29 mouse cellular contexts compared by ENCODE assay signal in the genomic region with DNA sequence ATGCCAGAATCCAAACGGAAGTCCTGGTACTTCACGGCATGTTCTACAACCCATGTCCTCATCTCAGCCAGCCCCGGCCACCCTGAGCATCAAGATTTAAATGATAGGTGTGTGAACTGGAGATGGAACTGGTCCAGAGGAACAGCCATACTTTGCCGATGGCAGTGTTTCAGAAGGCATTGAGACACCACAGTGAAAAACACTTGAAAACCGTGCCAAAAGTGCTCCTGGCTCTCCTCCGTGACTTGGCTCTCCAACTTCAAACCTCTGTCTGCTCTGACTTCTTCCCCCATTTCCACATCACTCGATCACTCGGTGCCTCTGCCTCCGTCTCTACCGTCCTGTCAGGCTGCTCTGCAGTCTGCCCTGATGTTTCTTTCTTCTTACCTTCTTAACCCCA. TPM values are rescaled to one million over a fixed set of nuclear protein-coding genes. Genes with fewer than 3 reads are reported as not detected.
DNase-seq lines count a peak whose midpoint lies in the region; ATAC-seq lines count a peak whose summit lies in the region.
"Had no signal": no experiment of that assay in that cellular context is flagged by ENCODE, and none has a peak within 500 bp of the region (broad histone marks: within the 10 kb centered on the region; RNA-seq: fewer than 3 reads in every experiment).

No protein-coding gene starts in this region.

- peaks cover 53% of the 10 kb centered on the region for H3K4me1 ChIP-seq in heart, embryonic 13.5 days
- peaks cover 38% of the 10 kb centered on the region for H3K4me1 ChIP-seq in liver, embryonic 13.5 days (replicated peaks)
- H3K4me1 ChIP-seq in liver, embryonic 11.5 days (replicated peaks; ENCODE audit: control insufficient read depth, insufficient read depth, low read length): peaks cover 18% of the 10 kb centered on the region
- H3K4me1 ChIP-seq: embryonic facial prominence, embryonic 12.5 days; forebrain, embryonic 12.5 days; hindbrain, embryonic 13.5 days; intestine, embryonic 15.5 days had no signal

- peak; percentile 25 for DNase-seq in adrenal gland, postnatal 10 days
- no peak for DNase-seq in adrenal gland, postnatal 36 days
- DNase-seq in heart, adult 18-20 months: no peak
- DNase-seq in liver, embryonic 13.5 days: no peak
- DNase-seq in liver, embryonic 11.5 days (ENCODE audit: low spot score): no peak
- DNase-seq in gonadal fat pad, adult 2 months (ENCODE audit: low read depth): peak; percentile 34
- DNase-seq in thymus, postnatal 14 days: no peak
- DNase-seq: adrenal gland, adult 2 months; B cell, adult 2 months; cerebellum, adult 11-12 months; cerebellum, adult 9-10 months; cerebellum, postnatal 25 days; gastrocnemius, postnatal 10 days; kidney, adult 18-20 months had no signal

- no peaks in the 10 kb centered on the region for H3K36me3 ChIP-seq in heart, embryonic 13.5 days
- no peaks in the 10 kb centered on the region for H3K36me3 ChIP-seq in liver, embryonic 13.5 days
- H3K36me3 ChIP-seq in liver, embryonic 11.5 days (ENCODE audit: control insufficient read depth, insufficient read depth, low read length): no peaks in the 10 kb centered on the region
- H3K36me3 ChIP-seq: embryonic facial prominence, embryonic 12.5 days; forebrain, embryonic 12.5 days; hindbrain, embryonic 13.5 days; intestine, embryonic 15.5 days had no signal

- no peaks in the 10 kb centered on the region for H3K27me3 ChIP-seq in heart, embryonic 13.5 days (replicated peaks)
- peaks cover 8% of the 10 kb centered on the region; the same call in 1 of the 2 replicates for H3K27me3 ChIP-seq in liver, embryonic 13.5 days
- no peaks in the 10 kb centered on the region for H3K27me3 ChIP-seq in liver, embryonic 11.5 days (replicated peaks; ENCODE audit: control insufficient read depth, insufficient read depth, low read length)
- H3K27me3 ChIP-seq: embryonic facial prominence, embryonic 12.5 days had no signal

- H3K4me2 ChIP-seq in heart, embryonic 13.5 days: peak overlapping the region; percentile 25
- no peak overlapping the region for H3K4me2 ChIP-seq in liver, embryonic 13.5 days
- H3K4me2 ChIP-seq in liver, embryonic 11.5 days: no peak overlapping the region
- H3K4me2 ChIP-seq: embryonic facial prominence, embryonic 12.5 days; forebrain, embryonic 12.5 days; hindbrain, embryonic 13.5 days; intestine, embryonic 15.5 days had no signal

- no peaks in the 10 kb centered on the region for H3K9me3 ChIP-seq in heart, embryonic 13.5 days
- no peaks in the 10 kb centered on the region for H3K9me3 ChIP-seq in liver, embryonic 13.5 days (replicated peaks)
- no peaks in the 10 kb centered on the region for H3K9me3 ChIP-seq in liver, embryonic 11.5 days (ENCODE audit: control insufficient read depth, low read length)
- H3K9me3 ChIP-seq: embryonic facial prominence, embryonic 12.5 days; forebrain, embryonic 12.5 days; hindbrain, embryonic 13.5 days; intestine, embryonic 15.5 days had no signal

- H3K4me3 ChIP-seq in heart, embryonic 13.5 days: no peak overlapping the region
- H3K4me3 ChIP-seq in liver, embryonic 13.5 days (replicated peaks): no peak overlapping the region
- H3K4me3 ChIP-seq in liver, embryonic 11.5 days (ENCODE audit: low read depth, low read length): no peak overlapping the region
- H3K4me3 ChIP-seq: embryonic facial prominence, embryonic 12.5 days; forebrain, embryonic 12.5 days; hindbrain, embryonic 13.5 days; intestine, embryonic 15.5 days had no signal

- ATAC-seq in heart, embryonic 13.5 days (ENCODE audit: extremely low read depth, insufficient number of reproducible peaks, low FRiP score, low TSS enrichment): no peak
- ATAC-seq in liver, embryonic 13.5 days (ENCODE audit: low read depth): no peak
- ATAC-seq in liver, embryonic 11.5 days (replicated peaks; ENCODE audit: low FRiP score): no peak
- ATAC-seq: activated CD4-positive, CD25-positive, alpha-beta regulatory T cell, adult 4 months; forebrain, embryonic 16.5 days; intestine, embryonic 15.5 days; Patski had no signal

- 36% methylated on average over 10 of the region's 10 CpGs for WGBS in heart, embryonic 13.5 days
- 60% methylated on average over 10 of the region's 10 CpGs for WGBS in liver, embryonic 13.5 days (ENCODE audit: insufficient replicate concordance)
- WGBS in liver, embryonic 11.5 days: 68% methylated on average over 10 of the region's 10 CpGs

- no peak overlapping the region for H3K9ac ChIP-seq in heart, embryonic 13.5 days
- 0 out of 2 replicates have a peak overlapping the region, but pooled peaks have one; percentile 14 for H3K9ac ChIP-seq in liver, embryonic 13.5 days
- no peak overlapping the region for H3K9ac ChIP-seq in liver, embryonic 11.5 days (ENCODE audit: low read depth, low read length)
- H3K9ac ChIP-seq: embryonic facial prominence, embryonic 12.5 days; forebrain, embryonic 12.5 days; hindbrain, embryonic 13.5 days; intestine, embryonic 15.5 days had no signal

- peak overlapping the region; percentile 65 for H3K27ac ChIP-seq in heart, embryonic 13.5 days (replicated peaks)
- H3K27ac ChIP-seq in liver, embryonic 13.5 days: 0 out of 2 replicates have a peak overlapping the region, but pooled peaks have one; percentile 84
- no peak overlapping the region for H3K27ac ChIP-seq in liver, embryonic 11.5 days (ENCODE audit: low read depth, low read length)
- H3K27ac ChIP-seq: embryonic facial prominence, embryonic 12.5 days; forebrain, embryonic 12.5 days; hindbrain, embryonic 13.5 days; intestine, embryonic 15.5 days had no signal

RNA-seq across cellular contexts. Expression of a gene that starts 10.6 kb away (rescaled TPM):
- not detected for total RNA-seq in adrenal gland, postnatal 10 days (2021)
- not detected for total RNA-seq in adrenal gland, postnatal 36 days (2021)
- polyA plus RNA-seq in heart, embryonic 13.5 days (2015; fragmentation: Nextera tagmentation; extraction: Ambion mirVana): not detected in 2 replicates
- total RNA-seq in heart, adult 18-20 months (2021): not detected
- not detected in 2 replicates for polyA plus RNA-seq in liver, embryonic 13.5 days (2015; fragmentation: Nextera tagmentation; extraction: Ambion mirVana)
- polyA plus RNA-seq in liver, embryonic 11.5 days (2014; fragmentation: Nextera tagmentation; extraction: Ambion mirVana): not detected in 2 replicates
- 516 and 650 TPM in 2 replicates for polyA plus RNA-seq in gonadal fat pad, adult 2 months (2012; rRNA removed)
- total RNA-seq: adrenal gland, adult 2 months; adrenal gland, postnatal 4 days; gastrocnemius, postnatal 10 days; gastrocnemius, postnatal 4 days; hematopoietic stem cell, adult 5-6 weeks; MEL had no signal
- polyA plus RNA-seq: activated CD4-positive, CD25-positive, alpha-beta regulatory T cell, adult 4 months; adrenal gland, adult 2 months; embryonic facial prominence, embryonic 12.5 days; forebrain, embryonic 12.5 days; forebrain, embryonic 16.5 days; frontal cortex, adult 2 months; heart, embryonic 16.5 days; hindbrain, embryonic 13.5 days; intestine, embryonic 15.5 days; Patski had no signal

RNA-seq across cellular contexts. Expression of a gene that starts 13.6 kb away (rescaled TPM):
- total RNA-seq in adrenal gland, postnatal 10 days (2021): 1 to 10 TPM; 1.9 to 3.9 TPM
- under 1 TPM; 0.17 to 0.20 TPM for total RNA-seq in adrenal gland, postnatal 36 days (2021)
- polyA plus RNA-seq in heart, embryonic 13.5 days (2015; fragmentation: Nextera tagmentation; extraction: Ambion mirVana): 2.3 and 3.1 TPM in 2 replicates
- under 1 TPM in 1 of 2 experiments, not detected in 1; 0.22 TPM for total RNA-seq in heart, adult 18-20 months (2021)
- 0.15 and 0.20 TPM in 2 replicates for polyA plus RNA-seq in liver, embryonic 13.5 days (2015; fragmentation: Nextera tagmentation; extraction: Ambion mirVana)
- 0.48 and 0.67 TPM in 2 replicates for polyA plus RNA-seq in liver, embryonic 11.5 days (2014; fragmentation: Nextera tagmentation; extraction: Ambion mirVana)
- 2,514 and 2,655 TPM in 2 replicates for polyA plus RNA-seq in gonadal fat pad, adult 2 months (2012; rRNA removed)
- total RNA-seq: gastrocnemius, postnatal 10 days; gastrocnemius, postnatal 4 days; hematopoietic stem cell, adult 5-6 weeks; MEL had no signal
- polyA plus RNA-seq: embryonic facial prominence, embryonic 12.5 days; forebrain, embryonic 12.5 days had no signal

RNA-seq across cellular contexts. Expression of a gene that starts 48.8 kb away (rescaled TPM):
- total RNA-seq in adrenal gland, postnatal 10 days (2021): not detected
- total RNA-seq in adrenal gland, postnatal 36 days (2021): not detected
- not detected in 2 replicates for polyA plus RNA-seq in heart, embryonic 13.5 days (2015; fragmentation: Nextera tagmentation; extraction: Ambion mirVana)
- not detected for total RNA-seq in heart, adult 18-20 months (2021)
- polyA plus RNA-seq in liver, embryonic 13.5 days (2015; fragmentation: Nextera tagmentation; extraction: Ambion mirVana): not detected in 2 replicates
- not detected in 2 replicates for polyA plus RNA-seq in liver, embryonic 11.5 days (2014; fragmentation: Nextera tagmentation; extraction: Ambion mirVana)
- polyA plus RNA-seq in gonadal fat pad, adult 2 months (2012; rRNA removed): 59.2 and 207 TPM in 2 replicates
- total RNA-seq: adrenal gland, adult 2 months; adrenal gland, postnatal 4 days; gastrocnemius, postnatal 10 days; gastrocnemius, postnatal 4 days; hematopoietic stem cell, adult 5-6 weeks; MEL had no signal
- polyA plus RNA-seq: activated CD4-positive, CD25-positive, alpha-beta regulatory T cell, adult 4 months; adrenal gland, adult 2 months; cortical plate, adult 2 months; embryonic facial prominence, embryonic 12.5 days; forebrain, embryonic 12.5 days; forebrain, embryonic 16.5 days; frontal cortex, adult 2 months; heart, embryonic 16.5 days; hindbrain, embryonic 13.5 days; intestine, embryonic 15.5 days; Patski had no signal

Comparison
In these comparisons a context has a peak if more than half of its experiments do, and no peak if none do; other contexts are left out.
1. DNase-seq: peak in adrenal gland, postnatal 10 days (single experiment) and gonadal fat pad, adult 2 months (single experiment); none in adrenal gland, postnatal 36 days (0 of 2), heart, adult 18-20 months (0 of 2), liver, embryonic 13.5 days (single experiment), liver, embryonic 11.5 days (single experiment) and thymus, postnatal 14 days (single experiment).
2. RNA of a gene that starts 10.6 kb away (polyA plus RNA-seq): 516 to 650 TPM in gonadal fat pad, adult 2 months; not detected in heart, embryonic 13.5 days, not detected in liver, embryonic 13.5 days and not detected in liver, embryonic 11.5 days; every median in the first group is over 100 times any median in the second.
3. RNA of a gene that starts 13.6 kb away (polyA plus RNA-seq): 2,514 to 2,655 TPM in gonadal fat pad, adult 2 months; 2.3 to 3.1 TPM in heart, embryonic 13.5 days, 0.48 to 0.67 TPM in liver, embryonic 11.5 days and 0.15 to 0.20 TPM in liver, embryonic 13.5 days; every median in the first group is over 100 times any median in the second.
4. RNA of a gene that starts 48.8 kb away (polyA plus RNA-seq): 59.2 to 207 TPM in gonadal fat pad, adult 2 months; not detected in heart, embryonic 13.5 days, not detected in liver, embryonic 13.5 days and not detected in liver, embryonic 11.5 days; every median in the first group is over 10 times any median in the second.